Mouse (Mus musculus) cortical plate, adult 2 months (tissue): ENCODE measurements at regions not wholly inside any gene's neighbourhood (a gene's known extent, or its start where the extent isn't known, plus 50 kb on each side); places are given as distances from the start of the nearest gene placed in this dataset.

Experiments
- H3K27ac ChIP-seq: fragments of 200-500 bp; 2 replicates; pipeline ENCODE4 v1.5.1; 2012; ENCODE audit warnings: low read length, control low read depth, inconsistent platforms; ENCODE audit not compliant: insufficient read depth
- H3K4me1 ChIP-seq: fragments of 200-500 bp; 2 replicates; pipeline ENCODE4 v1.6.1; 2011; ENCODE audit warnings: low read length; ENCODE audit not compliant: control insufficient read depth, insufficient read depth
- H3K4me3 ChIP-seq: fragments of 200-500 bp; 2 replicates; pipeline ENCODE4 v1.5.1; 2011; ENCODE audit warnings: mild to moderate bottlenecking, low read length, control low read depth; ENCODE audit not compliant: insufficient read depth
- CTCF ChIP-seq: fragments of 200-500 bp; IDR thresholded peaks from 2 replicates; pipeline ENCODE4 v1.5.1; 2011; ENCODE audit warnings: mild to moderate bottlenecking, control low read depth, low read length; ENCODE audit not compliant: insufficient read depth; ENCODE audit errors: extremely low read depth
- POLR2A ChIP-seq: fragments of 200-500 bp; IDR thresholded peaks from 2 replicates; pipeline ENCODE4 v1.6.1; 2011; ENCODE audit warnings: mild to moderate bottlenecking, low read length, control low read depth; ENCODE audit not compliant: insufficient read depth; ENCODE audit errors: extremely low read depth

- Histone ChIP-seq H3K4me1 (no peaks in the 10 kb centered on the region), H3K27ac (no peak overlapping the region), H3K4me3 (no peak overlapping the region)
- TF ChIP-seq POLR2A (no peak), CTCF (no peak)
These were observed 155.1 kb downstream of the Ppp4r2 start for GRCm38 (mm10) chr6:100988521-100988920.

- Histone ChIP-seq H3K27ac (no peak overlapping the region), H3K4me1 (no peaks in the 10 kb centered on the region), H3K4me3 (no peak overlapping the region)
- TF ChIP-seq POLR2A (no peak), CTCF (no peak)
These were observed 160.0 kb downstream of the Ppp4r2 start for GRCm38 (mm10) chr6:100993421-100993820.

- TF ChIP-seq CTCF = no peak
- TF ChIP-seq POLR2A = no peak
- no peaks in the 10 kb centered on the region for H3K4me1 ChIP-seq
These were observed 162.6 kb downstream of the Ppp4r2 start for GRCm38 (mm10) chr6:100995874-100996560.

GRCm38 (mm10) chr6:100998285-100998684, 164.9 kb downstream of the Ppp4r2 start:
- no peaks in the 10 kb centered on the region for H3K4me1 ChIP-seq
- no peak overlapping the region for H3K27ac ChIP-seq
- no peak overlapping the region for H3K4me3 ChIP-seq
- TF ChIP-seq CTCF = no peak
- TF ChIP-seq POLR2A = no peak

More at GRCm38 (mm10) chr6:100995874-100996560, 162.6 kb downstream of the Ppp4r2 start:
- Histone ChIP-seq H3K27ac (no peak overlapping the region), H3K4me3 (no peak overlapping the region)

GRCm38 (mm10) chr6:101003901-101004300, 170.5 kb downstream of the Ppp4r2 start:
- Histone ChIP-seq H3K4me1 (no peaks in the 10 kb centered on the region), H3K4me3 (no peak overlapping the region), H3K27ac (no peak overlapping the region)
- TF ChIP-seq POLR2A (no peak), CTCF (no peak)

GRCm38 (mm10) chr6:101021650-101022049, 188.2 kb downstream of the Ppp4r2 start:
- Histone ChIP-seq H3K27ac (no peak overlapping the region), H3K4me1 (no peaks in the 10 kb centered on the region), H3K4me3 (no peak overlapping the region)
- TF ChIP-seq POLR2A (no peak), CTCF (no peak)

- no peak for TF ChIP-seq CTCF
- TF ChIP-seq POLR2A = no peak
- Histone ChIP-seq H3K27ac (no peak overlapping the region), H3K4me1 (no peaks in the 10 kb centered on the region), H3K4me3 (no peak overlapping the region)
These were observed 192.4 kb downstream of the Ppp4r2 start for GRCm38 (mm10) chr6:101025816-101026215.

- Histone ChIP-seq H3K27ac (no peak overlapping the region), H3K4me1 (no peaks in the 10 kb centered on the region), H3K4me3 (no peak overlapping the region)
- no peak for TF ChIP-seq POLR2A
- no peak for TF ChIP-seq CTCF
These were observed 194.0 kb downstream of the Ppp4r2 start for GRCm38 (mm10) chr6:101027462-101027861.

- no peak for TF ChIP-seq CTCF
- TF ChIP-seq POLR2A = no peak
- Histone ChIP-seq H3K27ac (no peak overlapping the region), H3K4me3 (no peak overlapping the region), H3K4me1 (no peaks in the 10 kb centered on the region)
These were observed 196.0 kb downstream of the Ppp4r2 start for GRCm38 (mm10) chr6:101029436-101029835.

- Histone ChIP-seq H3K4me1 (no peaks in the 10 kb centered on the region), H3K27ac (no peak overlapping the region), H3K4me3 (no peak overlapping the region)
- TF ChIP-seq CTCF (no peak), POLR2A (no peak)
These were observed 197.2 kb downstream of the Ppp4r2 start for GRCm38 (mm10) chr6:101030451-101031125.
